Mouse (Mus musculus) c-Kit-negative CD71-positive TER-119-positive erythroid progenitor cells, embryonic 14.5 days (primary cell): ENCODE measurements around the gene Ahnak.
"Not testable (repeated sequence)": the region's sequence is repeated elsewhere in the genome, so short reads cannot be mapped to it uniquely, and the experiment has no call there.

Source experiments
- DNase-seq: peaks from one replicate; pipeline ENCODE4 v3.0.0-alpha.2; 2013; ENCODE audit warnings: low read depth, low spot score

Ahnak gene

DNA sequence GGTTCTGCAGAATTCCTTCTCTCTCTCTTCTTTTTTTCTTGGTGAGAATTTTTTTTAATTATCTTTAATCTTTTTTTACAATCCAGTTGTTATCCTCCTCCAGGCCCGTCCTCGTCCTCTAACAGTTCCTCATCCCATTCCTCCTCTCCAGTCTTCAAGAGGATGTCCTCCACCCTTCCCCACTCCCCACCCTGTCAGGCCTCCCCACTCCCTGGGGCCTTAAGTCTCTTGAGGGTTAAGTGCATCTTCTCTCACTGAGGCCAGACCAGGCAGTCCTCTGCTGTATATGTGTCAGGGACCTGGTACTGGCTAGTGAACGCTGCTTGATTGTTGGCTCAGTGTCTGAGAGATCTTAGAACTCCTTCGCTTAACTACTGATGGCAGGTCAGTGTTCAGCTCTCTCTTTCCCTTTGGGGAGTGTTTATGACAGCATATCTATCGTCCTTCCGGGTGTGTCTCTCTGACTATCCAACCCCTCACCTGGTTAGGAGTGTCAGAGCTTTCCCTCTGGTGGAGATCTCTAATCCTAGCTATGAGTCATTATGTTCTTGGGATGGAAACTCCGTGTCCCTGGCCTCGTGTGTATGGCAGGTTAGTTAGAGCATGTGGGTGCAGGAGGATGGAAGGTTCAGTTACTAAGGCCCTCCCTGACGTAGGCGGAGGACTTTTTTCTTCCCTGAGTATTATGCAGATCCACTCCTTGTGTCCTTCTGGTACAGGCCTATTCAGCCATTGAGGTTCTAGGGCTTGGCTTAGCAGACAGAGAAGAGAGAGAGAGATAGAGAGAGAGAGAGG, 5.9 kb downstream of the Ahnak start:
- DNase-seq: no peak

DNA sequence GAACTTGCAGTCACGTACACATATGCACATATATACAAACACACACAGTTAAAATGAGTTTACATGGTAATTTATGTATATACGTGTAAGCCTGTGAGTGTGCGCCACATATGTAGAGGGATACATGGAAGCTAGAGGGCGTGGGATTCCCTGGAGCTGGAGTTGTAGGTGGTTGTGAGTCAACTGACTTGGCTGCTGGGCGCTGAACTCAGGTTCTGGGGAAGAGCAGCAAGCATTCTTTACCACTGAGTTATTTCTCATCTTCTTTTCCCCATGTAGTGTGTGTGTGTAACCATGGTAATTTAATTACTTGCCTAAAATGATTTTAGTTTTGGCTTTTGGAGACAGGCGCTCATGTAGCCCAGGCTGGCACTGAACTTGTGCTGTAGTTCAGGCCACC, 7.5 kb downstream of the Ahnak start:
- no peak for DNase-seq

DNA sequence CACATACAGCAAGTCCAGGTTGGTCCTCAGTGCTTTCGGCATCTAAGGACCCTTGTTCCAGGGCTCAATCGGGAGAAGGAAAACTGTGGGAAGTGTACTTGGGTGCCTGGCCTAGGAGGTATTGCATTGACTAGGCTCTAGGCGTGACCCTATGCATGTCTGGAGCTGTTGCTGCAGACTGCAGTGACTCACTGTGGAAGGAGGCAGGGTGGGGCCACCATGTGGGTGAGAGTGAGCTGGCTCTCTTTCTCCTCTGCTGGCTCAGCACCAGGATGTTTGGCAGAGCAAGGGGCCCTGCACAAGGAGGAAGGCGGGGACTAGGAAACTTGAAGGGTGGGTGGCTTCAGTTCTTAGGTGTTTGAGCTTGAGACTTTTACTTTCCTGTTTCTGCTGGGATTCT, 8.5 kb downstream of the Ahnak start:
- DNase-seq: no peak

DNA sequence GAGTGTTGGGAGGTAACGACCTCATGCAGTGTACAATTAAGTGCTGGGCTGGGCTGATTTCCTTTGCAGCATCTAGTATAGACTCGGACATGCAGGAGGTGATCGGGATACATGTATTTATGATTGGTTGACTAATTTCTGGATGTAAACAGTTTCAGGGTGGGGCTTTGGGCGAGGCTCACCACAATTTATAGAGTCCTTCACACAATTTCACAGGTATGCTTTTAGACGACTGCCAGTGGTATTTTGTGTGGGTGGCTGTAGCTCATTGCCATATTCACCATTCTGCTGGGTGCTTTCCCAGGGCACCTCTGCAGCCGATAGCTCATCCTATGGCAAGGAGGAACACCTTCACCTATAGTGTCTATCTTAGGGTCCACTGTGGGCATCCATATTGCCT, 9.5 kb downstream of the Ahnak start:
- no peak for DNase-seq

DNA sequence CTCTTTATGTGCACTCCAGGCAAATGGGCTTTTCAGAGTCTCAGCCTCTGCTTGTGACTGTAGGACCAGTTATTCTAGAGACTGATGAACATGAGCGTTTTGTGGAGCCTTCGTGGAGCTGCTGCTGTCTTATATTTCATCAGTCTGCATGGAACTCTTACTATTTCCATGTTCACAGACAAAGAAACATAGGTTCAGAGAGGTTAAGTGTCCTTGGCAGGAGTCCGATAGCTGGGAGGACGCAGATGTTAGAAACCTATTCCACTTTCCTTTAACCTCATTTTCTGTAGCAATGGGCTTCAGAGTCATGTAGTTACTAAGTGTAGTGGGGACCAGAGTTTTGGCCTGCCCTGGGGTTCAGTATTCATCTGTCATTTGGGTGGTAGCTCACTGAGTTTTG, 10.1 kb downstream of the Ahnak start:
- no peak for DNase-seq

DNA sequence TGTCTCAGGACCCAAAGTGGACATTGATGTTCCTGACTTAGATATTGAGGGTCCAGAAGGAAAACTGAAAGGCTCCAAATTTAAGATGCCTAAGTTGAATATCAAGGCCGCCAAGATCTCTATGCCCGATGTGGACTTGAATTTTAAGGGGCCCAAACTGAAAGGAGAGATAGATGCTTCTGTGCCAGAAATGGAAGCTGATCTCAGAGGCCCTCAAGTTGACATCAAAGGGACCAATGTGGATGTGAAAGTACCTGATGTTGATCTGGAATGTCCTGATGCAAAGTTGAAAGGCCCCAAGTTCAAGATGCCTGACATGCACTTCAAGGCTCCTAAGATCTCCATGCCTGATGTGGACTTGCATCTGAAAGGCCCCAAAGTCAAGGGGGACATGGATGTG, 17.8 kb downstream of the Ahnak start:
- DNase-seq: not testable (repeated sequence)

DNA sequence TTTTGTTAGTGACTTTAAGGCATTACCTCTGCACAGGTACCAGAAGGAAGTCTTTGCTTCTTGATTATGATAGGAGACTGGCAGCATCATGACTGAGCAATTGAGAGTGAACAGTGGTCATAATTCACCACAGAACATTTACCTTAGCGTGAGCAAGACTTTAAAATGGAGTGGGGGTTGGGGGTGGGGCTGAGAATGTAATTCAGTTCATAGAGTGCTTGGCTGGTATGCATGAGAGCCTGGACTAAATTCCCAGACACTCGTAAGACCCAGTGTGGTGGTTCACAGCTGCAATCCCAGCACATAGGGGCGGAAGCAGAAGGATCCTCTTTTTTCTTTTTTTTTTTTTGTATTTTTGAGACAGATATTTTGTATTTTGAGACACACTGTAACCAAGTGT, 30.2 kb downstream of the Ahnak start:
- no peak for DNase-seq

DNA sequence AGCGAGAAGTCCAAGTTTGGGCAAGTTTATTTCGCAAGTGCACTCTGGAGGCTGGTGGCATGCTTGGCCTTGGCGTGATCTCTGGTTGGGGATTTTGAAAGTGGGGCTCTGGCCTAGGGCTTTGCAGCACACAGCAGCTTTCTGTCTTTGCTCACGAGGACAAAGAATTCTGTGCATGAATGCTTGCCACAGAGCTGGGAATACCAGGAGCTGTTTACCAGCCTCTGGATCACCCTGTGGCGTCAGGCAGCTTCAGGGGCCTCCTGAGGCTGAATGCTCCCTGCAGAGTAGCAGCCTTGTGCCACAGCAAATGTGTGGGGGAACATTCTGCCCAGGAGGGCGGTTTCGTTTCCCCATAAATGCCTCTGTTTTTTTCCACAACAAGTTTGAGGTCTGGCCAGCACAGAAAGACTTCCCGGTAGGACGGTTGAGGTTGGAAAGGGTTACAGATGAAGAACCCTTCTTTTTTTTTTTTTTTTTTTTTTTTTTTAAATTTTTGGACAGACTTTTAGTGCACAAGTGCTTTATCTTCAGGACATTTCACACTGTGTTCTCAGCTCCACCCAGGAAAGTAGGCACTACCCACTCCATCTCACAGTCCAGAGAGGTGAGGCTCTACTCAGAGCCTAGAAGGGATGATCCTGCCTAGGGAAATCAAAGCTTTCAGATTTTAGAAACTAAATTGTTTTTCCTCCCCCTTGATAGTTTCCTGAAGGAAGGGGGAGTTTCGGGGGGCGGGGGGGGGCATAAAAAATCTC, 34.1 kb downstream of the Ahnak start:
- no peak for DNase-seq

DNA sequence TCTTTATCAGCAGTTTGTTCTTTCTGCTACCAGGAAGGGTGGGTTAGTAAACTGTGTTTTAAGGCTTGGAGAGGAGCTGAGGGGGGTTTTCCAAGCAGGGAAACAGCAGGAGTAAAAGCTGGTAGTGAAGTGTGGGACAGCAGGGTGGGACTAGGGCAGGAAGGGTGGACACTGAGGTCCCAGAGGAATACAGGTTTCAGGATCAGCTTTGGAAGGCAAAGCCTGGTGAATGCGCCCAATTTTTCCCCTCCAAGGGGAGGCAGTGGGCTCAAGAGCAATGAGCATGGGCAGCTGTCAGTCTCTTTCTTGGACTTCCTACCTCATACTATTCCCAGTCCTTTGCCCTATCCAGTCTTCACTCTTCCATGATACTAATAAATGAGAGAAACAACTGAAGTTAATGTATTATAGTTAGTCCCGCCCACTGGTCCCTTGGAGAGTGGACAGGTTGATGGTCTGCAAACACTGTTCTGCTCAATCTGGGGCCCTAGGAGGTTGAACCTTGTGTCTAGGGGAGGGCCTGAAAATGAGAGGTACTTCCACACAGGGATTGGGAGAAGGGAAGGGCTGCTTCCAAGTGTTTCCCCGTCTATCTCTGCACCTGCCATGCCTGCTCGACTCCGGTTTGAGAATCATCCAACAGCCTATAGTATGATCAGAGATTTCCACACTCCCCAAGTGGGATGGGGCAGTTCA, 36.6 kb downstream of the Ahnak start:
- DNase-seq: no peak

DNA sequence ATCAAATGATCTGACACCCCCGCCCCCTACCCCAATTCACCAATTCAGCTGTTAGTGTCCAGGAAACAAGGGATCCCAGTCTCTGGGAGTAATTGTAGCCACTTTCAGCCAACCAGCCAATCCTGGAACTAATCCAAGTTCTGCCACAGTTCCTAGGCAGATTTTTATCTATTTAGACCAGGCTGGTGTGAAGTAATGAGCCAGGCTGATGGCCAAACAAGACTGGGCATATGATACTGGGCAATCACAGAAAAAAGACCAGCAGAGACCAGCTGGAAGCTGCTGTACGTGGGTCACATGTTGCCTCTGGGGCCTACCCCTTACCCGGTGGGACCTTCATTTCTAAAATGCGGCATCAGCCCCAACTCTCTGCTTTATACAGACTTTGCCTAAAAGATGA, 37.5 kb downstream of the Ahnak start:
- no peak for DNase-seq

DNA sequence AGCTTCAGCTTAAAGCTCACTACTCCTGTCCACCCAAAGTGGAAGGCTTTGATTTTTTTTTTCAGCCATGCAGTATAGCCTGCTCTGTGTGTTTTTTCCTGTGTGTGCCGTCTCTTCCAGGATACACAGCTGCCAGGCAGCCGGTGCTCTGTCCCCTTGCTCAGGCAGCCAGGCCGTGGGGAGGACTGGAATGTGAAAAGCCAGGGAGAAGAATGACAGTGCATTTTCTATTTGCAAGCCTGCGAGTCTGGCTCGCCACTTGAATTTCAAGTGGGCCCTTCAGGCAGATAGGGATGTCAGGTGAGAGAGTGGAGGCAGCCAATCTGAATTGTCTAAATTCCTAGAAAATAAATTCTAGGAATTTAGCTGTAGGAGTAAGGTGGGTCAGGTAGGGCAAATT, 38.7 kb downstream of the Ahnak start:
- DNase-seq: no peak

DNA sequence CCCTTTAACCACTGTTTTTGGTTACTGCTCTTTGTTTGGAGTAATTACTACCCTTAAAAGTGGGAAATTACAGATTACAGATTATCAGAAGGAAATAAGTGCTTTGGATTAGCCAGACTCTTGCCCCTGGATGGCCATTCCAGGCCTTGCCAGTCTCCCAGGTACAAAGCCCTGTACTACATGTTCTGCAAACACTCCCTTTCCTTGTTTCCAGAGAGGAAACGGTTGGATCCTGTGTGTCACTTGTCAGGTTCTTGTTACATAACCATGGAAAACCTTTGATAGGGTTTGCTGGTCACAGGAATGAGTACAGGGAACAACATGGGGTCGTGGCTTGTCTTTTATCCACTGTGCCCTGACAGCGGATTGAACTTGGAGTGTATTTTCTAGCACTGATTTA, 39.3 kb downstream of the Ahnak start:
- no peak for DNase-seq

DNA sequence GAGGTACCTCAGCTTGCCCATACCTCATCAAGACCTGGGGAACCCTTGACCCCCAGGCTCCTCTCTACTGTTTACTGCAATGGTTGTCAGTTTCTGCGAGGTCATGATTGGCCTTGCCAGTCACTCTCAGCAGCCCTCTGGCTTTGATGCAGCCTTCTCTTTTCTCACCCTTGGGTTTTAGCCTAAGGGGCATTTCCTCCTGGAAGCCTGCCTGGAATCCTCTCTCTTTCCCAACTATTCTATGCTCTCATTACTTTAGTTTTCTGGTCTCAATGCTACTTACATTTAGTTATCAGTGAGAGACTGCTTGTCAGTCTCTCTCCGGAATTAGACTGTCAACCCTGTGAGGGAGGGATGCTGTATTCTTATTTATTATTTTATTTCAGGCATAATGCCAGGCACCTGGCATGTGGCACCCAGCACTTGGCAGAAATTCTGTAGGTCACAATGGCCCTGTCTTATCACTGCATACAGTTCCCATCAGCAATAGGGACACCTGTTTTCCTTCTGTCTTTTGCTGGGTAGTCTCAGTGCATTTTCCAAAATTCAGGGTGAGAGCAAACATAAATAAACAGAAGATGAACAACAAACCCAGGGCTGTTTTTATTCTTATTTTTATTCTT, 40.7 kb downstream of the Ahnak start:
- DNase-seq: no peak

DNA sequence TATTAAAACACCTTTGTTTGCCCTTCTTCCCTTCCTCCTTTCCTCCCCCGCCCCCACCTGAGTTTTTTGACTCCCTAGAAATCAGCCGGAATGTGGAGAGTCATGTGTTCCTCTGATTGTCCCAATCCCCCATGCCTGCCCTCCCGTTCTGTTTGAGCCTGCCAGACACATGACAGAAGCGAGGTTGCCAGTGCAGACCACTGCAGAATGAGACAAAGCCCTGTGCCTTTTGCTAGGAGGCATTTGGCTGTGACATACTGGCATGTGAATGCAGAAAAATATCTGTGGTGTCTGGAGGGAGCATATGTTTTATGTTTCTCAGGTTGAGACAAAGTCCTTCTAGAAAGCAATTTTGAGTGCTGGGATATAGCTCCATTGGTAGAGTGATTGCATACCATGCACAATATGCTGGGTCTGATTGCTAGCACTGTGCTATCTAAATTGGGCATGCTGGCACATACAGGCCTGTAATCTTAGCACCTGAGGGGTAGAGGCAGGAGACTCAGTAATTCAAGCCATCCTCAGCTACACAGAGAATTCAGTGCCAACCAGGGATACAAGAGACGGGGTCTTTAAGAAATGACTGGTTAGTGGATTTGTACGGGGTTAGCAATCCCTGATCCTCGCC, 43.5 kb downstream of the Ahnak start:
- DNase-seq: no peak

DNA sequence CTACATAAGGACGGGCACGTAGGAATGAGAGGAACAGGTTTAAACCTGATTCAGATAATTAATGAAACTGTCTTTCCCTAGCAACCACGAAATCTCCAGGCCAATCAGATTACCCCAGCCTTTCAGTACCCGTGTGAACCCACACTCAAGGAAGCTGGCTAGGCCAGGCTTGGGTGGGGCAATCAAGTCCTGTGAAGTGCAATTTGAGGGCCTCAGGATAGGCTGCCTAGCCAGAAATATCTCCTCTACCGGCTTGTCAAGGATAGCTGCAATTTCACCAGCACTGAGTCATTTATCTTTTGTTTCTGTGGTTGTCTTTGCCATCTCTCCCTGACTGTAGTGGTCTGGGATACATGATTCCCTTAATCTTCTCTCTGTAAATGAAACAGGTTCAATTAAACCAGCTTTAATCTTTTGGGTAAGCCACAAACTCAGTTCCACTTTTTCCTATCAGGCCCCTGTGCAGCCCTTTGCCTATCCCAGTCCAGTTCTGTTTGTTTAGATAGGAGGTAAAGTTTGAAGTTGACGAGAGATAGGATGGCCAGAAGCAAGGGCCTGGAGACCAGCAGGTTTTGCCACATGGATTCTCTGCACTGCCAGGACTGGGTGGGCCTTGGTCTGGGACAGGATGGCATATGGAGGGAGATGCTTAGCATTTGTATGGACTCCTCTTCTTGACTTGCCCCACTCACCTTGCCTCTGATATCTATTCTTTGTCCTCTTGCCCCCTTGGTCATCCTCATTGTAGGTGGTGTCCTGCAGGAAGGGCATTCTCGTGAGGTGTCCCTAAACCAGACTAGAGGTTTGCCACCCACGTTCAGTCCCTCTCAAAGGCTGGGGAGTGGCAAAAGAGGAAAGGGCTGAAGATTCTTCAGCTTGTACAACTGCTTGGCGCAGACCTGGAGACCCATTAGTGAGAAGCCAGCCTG, 44.6 kb downstream of the Ahnak start:
- no peak for DNase-seq

DNA sequence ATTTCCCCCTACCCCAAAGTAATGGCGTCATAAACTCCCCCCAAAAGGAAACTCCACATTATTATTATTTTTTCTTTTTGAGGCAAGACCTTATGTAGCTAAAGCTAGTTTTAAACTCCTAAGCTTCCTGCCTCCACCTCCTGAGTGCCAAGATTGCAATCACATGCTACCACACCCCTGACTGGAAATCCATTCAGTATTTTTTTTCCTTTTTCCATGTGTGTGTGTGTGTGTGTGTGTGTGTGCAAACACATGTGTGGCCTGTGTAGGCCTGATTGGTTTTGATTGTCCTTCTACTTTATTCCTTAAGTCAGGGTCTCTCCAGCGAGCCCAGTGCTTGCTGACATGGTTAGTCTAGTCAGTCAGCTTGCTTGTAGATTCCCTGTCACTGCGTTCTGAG, 45.4 kb downstream of the Ahnak start:
- no peak for DNase-seq

DNA sequence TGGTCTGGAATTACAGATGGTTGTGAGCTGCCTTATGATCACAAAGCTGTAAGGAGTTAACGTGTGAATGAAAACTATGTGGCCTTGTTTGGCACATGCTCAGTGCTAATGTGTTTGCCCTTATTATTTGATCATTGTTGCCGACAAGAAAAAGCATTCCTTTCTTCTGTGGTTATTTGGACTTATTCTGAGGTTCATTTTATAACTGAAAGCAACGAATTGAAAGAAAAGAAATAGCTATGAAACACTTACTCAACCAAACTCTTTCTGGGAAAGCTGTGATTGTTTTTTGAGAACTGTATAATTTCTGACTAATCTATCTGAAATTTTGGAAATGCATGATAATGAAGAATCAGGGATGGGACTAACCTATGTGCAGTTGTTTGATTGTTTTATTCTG, 46.0 kb downstream of the Ahnak start:
- no peak for DNase-seq

DNA sequence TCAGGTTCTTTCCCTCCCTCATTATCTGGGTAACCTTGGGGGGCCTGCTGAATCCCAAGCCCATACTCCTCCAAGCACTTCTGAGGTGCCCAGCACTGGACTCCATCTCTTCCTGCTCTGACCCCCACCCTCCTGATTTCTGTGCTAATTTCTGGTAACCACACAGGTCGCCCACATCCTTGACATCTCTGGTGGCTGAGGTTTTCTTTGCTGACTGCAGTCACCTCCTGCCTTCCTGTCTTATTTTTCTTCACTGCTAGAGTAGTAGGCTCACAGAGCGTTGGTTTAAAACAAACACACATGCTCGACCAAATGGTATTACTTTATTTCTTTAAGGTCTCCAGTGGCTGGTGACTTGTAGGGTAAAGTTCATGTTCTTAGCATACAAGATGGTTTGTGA, 49.1 kb downstream of the Ahnak start:
- DNase-seq: no peak

DNA sequence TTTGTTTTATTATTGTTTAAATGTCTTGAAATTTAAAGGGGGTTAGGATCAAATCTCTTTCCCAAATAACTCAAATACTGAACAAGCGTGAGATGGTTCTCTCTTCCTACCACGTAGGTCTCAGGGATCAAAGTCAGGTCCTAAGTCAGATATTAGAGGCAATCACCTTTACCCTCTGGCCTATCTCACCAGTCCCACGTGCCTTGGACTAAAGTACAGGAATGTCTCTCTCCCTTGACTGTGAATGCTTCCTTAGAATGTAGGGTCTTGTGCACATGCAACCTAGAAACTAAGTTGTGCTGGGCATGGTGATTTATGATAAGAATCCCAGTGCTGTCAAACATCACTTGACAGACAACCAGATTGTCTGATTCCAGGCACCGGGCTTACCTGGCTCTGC, 50.2 kb downstream of the Ahnak start:
- DNase-seq: no peak

DNA sequence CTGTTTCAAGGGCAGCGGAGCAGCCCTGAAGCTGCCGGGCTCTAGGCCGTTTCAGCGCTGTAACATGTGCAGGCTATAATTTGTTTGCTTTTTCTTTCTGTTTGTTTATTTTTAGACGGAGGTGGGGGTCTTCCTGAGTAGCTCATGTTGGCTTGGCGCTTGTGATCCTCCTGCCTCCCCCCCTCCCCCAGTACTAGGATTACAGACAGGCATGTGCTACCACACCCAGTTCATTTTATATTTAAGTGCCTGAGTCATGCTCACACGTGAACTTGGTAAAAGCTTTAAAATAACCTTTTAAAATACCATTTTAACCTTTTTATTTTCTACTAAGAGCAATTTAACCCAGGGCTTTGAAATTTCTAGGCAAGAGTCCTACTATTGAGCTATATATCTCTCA, 50.8 kb downstream of the Ahnak start:
- no peak for DNase-seq

DNA sequence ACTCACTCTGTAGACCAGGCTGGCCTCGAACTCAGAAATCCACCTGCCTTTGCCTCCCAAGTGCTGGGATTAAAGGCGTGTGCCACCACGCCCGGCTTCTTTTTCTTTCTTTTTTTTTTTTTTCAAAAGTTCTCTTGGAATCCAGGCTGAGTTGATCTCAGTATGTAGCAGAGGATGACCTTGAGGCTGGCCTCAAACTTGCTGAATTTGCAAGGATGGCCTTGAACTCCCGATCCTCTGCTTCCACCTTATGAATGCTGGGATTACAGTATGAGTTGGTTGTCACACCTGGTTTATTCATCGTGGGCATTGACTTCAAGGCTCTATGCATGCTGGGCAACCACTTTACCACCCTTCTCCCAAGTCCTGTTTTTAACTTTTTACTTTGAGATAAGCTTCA, 51.6 kb downstream of the Ahnak start:
- no peak for DNase-seq
